Mouse (Mus musculus): Measurements from ENCODE around the gene Hspa8. TPM values are rescaled to one million over a fixed set of nuclear protein-coding genes. Genes with fewer than 3 reads are reported as not detected.
"Not testable (repeated sequence)": the region's sequence is repeated elsewhere in the genome, so short reads cannot be mapped to it uniquely, and the experiment has no call there.

Gene Hspa8
- total and polyA plus RNA-seq, 3 experiments = 2,915 to 7,761 (median 6,462) TPM

DNA sequence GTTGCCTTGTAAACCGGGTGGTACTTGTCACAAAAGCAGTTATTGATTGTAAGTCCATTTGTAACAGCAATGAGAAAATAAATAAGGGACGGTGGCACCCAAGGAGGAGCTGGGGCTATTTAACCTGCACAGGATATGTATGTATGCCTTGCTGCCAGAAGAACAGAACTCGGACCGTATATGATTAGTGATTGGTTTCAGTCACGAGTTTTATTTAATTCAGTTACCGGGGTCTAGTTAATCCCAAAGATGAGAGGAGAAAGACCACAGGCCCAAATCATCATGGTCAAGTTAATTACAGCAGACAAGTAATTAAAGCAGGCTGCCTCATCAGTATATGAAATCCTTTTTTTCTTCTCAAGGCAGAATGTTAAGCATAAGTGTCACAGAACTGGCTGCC is 15.3 kb upstream of the Hspa8 start:
- H3K27me3 ChIP-seq (replicated peaks) = no peaks in the 10 kb centered on the region
- peaks cover 8 to 23% of the 10 kb centered on the region in 2 experiments for H3K4me1 ChIP-seq (ENCODE audit: control insufficient read depth in 1 of 2, insufficient read depth in 2 of 2)
- H3K9ac ChIP-seq (ENCODE audit: insufficient read depth, low read depth) = no peak overlapping the region
- dilution Hi-C loops (cut with MboI; ENCODE audit: extremely low pct_ligation_motif_present, extremely low pct_unique_long_range_greater_than_20kb, low sequenced_read_pairs) = no loop called here
- no peaks in the 10 kb centered on the region for H3K9me3 ChIP-seq (replicated peaks; ENCODE audit: low read length)
- H3K4me3 ChIP-seq (replicated peaks in 1 of 3; ENCODE audit: low read depth in 2 of 3, low read length in 2 of 3, poor library complexity in 1 of 3) = no peak overlapping the region
- no peak overlapping the region for H3K27ac ChIP-seq (ENCODE audit: insufficient read depth, low read depth)
- in situ Hi-C loops (cut with MboI; ENCODE audit: low pct_ligation_motif_present, low pct_unique_long_range_greater_than_20kb, low sequenced_read_pairs) = no loop called here
- no peak overlapping the region for H3K4me2 ChIP-seq (ENCODE audit: insufficient read depth, low read depth, poor library complexity, severe bottlenecking)
- TF ChIP-seq MEF2A (IDR thresholded peaks at IDR 0.05; ENCODE audit: borderline replicate concordance, low read depth, low read length) (no peak), MYC (IDR thresholded peaks at IDR 0.05; ENCODE audit: low read depth, low read length) (no peak), ZMIZ1 (IDR thresholded peaks at IDR 0.05; ENCODE audit: low read depth, low read length) (no peak), USF2 (conservative IDR thresholded peaks at IDR 0.05; ENCODE audit: low read depth, low read length) (no peak), ZC3H11A (IDR thresholded peaks at IDR 0.05; ENCODE audit: low read depth, low read length) (no peak), RCOR1 (conservative IDR thresholded peaks at IDR 0.05; ENCODE audit: low read depth, low read length) (no peak), GABPA (IDR thresholded peaks at IDR 0.05; ENCODE audit: insufficient replicate concordance, low read depth, low read length) (no peak), MAX (IDR thresholded peaks at IDR 0.05; ENCODE audit: low read length) (no peak), ZNF384 (IDR thresholded peaks at IDR 0.05; ENCODE audit: low read depth, low read length) (no peak)
- DNase-seq (ENCODE audit: extremely low read depth) = no peak
- no peaks in the 10 kb centered on the region for H3K36me3 ChIP-seq (replicated peaks in 1 of 2; ENCODE audit: control insufficient read depth in 1 of 2, insufficient read depth in 1 of 2, low read length in 1 of 2)
- no peaks in the 10 kb centered on the region for H3K79me2 ChIP-seq (replicated peaks; ENCODE audit: control insufficient read depth, extremely low read depth, insufficient read depth, poor library complexity, severe bottlenecking)

DNA sequence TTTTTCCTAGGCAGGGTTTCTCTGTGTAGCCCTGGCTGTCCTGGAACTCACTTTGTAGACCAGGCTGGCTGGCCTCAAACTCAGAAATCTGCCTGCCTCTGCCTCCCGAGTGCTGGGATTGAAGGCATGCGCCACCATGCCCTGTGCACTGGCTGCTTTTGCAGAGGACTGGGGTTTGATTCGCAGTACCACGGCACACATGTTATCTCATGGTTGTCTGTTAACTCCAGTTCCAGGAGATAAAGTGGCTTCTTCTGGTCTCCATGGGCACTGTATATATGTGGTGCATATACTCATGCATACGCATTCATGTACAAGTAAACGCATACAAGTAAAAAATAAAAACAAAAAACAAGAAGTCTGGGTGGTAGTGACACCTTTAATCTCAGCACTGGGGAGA is 14.0 kb upstream of the Hspa8 start:
- H3K9me3 ChIP-seq (replicated peaks; ENCODE audit: low read length); H3K4me2 ChIP-seq (ENCODE audit: insufficient read depth, low read depth, poor library complexity, severe bottlenecking); H3K36me3 ChIP-seq (replicated peaks in 1 of 2; ENCODE audit: control insufficient read depth in 1 of 2, insufficient read depth in 1 of 2, low read length in 1 of 2); in situ Hi-C loops (cut with MboI; ENCODE audit: low pct_ligation_motif_present, low pct_unique_long_range_greater_than_20kb, low sequenced_read_pairs); H3K27ac ChIP-seq (ENCODE audit: insufficient read depth, low read depth); dilution Hi-C loops (cut with MboI; ENCODE audit: extremely low pct_ligation_motif_present, extremely low pct_unique_long_range_greater_than_20kb, low sequenced_read_pairs); DNase-seq (ENCODE audit: extremely low read depth); H3K4me3 ChIP-seq (replicated peaks in 1 of 3; ENCODE audit: low read depth in 2 of 3, low read length in 2 of 3, poor library complexity in 1 of 3); H3K27me3 ChIP-seq (replicated peaks); H3K9ac ChIP-seq (ENCODE audit: insufficient read depth, low read depth); H3K79me2 ChIP-seq (replicated peaks; ENCODE audit: control insufficient read depth, extremely low read depth, insufficient read depth, poor library complexity, severe bottlenecking): not testable (repeated sequence)
- peaks cover 8 to 23% of the 10 kb centered on the region in 2 experiments for H3K4me1 ChIP-seq (ENCODE audit: control insufficient read depth in 1 of 2, insufficient read depth in 2 of 2)

DNA sequence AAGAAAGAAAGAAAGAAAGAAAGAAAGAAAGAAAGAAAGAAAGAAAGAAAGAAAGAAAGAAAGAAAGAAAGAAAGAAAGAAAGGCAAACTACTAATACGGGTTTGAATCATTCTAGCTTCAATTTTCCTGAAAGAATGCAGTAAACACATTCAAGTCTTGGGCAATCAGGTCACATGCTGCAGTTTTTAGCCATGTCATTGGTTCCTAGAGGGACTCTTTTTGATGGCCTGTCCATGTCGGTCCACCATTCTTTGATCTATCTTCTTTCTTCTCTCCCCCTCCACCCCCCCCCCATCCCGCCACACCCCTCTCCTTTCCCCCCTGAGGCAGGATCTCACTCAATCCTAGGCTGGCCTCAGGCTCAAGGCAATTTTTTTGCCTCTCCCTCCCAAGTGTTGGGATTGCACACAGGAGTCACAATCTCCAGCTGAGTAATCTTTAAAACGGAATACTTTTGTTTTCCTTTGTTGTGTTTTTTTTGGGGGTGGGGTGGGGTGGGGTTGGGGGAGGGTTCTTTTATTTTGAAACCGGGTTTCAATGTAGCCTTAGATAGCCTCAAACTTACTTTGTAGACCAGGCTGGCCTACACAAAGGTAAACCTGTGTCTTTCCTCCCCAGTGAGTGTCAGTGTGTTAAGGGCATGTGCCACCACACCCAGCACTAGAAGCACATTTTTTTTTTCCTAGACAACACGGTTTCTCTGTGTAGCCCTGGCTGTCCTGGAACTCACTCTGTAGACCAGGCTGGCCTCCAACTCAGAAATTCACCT is 8.7 kb upstream of the Hspa8 start:
- no peaks in the 10 kb centered on the region for H3K4me1 ChIP-seq (ENCODE audit: control insufficient read depth in 1 of 2, insufficient read depth in 2 of 2)
- H3K79me2 ChIP-seq (replicated peaks; ENCODE audit: control insufficient read depth, extremely low read depth, insufficient read depth, poor library complexity, severe bottlenecking) = no peaks in the 10 kb centered on the region
- no peaks in the 10 kb centered on the region for H3K27me3 ChIP-seq (replicated peaks)
- no peaks in the 10 kb centered on the region for H3K36me3 ChIP-seq (replicated peaks in 1 of 2; ENCODE audit: control insufficient read depth in 1 of 2, insufficient read depth in 1 of 2, low read length in 1 of 2)
- H3K9me3 ChIP-seq (replicated peaks; ENCODE audit: low read length) = no peaks in the 10 kb centered on the region
- H3K9ac ChIP-seq (ENCODE audit: insufficient read depth, low read depth) = no peak overlapping the region
- H3K27ac ChIP-seq (ENCODE audit: insufficient read depth, low read depth) = no peak overlapping the region
- DNase-seq (ENCODE audit: extremely low read depth) = no peak
- no peak overlapping the region for H3K4me3 ChIP-seq (replicated peaks in 1 of 3; ENCODE audit: low read depth in 2 of 3, low read length in 2 of 3, poor library complexity in 1 of 3)
- no peak for TF ChIP-seq MAZ (IDR thresholded peaks at IDR 0.05; ENCODE audit: low read depth, low read length)
- no peak for TF ChIP-seq PAX5 (IDR thresholded peaks at IDR 0.05; ENCODE audit: low read length)
- no peak for TF ChIP-seq RCOR1 (conservative IDR thresholded peaks at IDR 0.05; ENCODE audit: low read depth, low read length)
- TF ChIP-seq NRF1 (IDR thresholded peaks at IDR 0.05; ENCODE audit: low read depth, low read length) = no peak
- no peak for TF ChIP-seq MAFK (IDR thresholded peaks at IDR 0.05; ENCODE audit: insufficient replicate concordance, low read length)
- no peak for TF ChIP-seq POLR2A (IDR thresholded peaks at IDR 0.05; ENCODE audit: low read depth, low read length)
- no peak for TF ChIP-seq MAX (IDR thresholded peaks at IDR 0.05; ENCODE audit: low read length)
- no peak for TF ChIP-seq RAD21 (IDR thresholded peaks at IDR 0.05; ENCODE audit: low read depth, low read length)
- no peak for TF ChIP-seq MEF2A (IDR thresholded peaks at IDR 0.05; ENCODE audit: borderline replicate concordance, low read depth, low read length)
- dilution Hi-C loops (cut with MboI; ENCODE audit: extremely low pct_ligation_motif_present, extremely low pct_unique_long_range_greater_than_20kb, low sequenced_read_pairs) (no loop called here), in situ Hi-C loops (cut with MboI; ENCODE audit: low pct_ligation_motif_present, low pct_unique_long_range_greater_than_20kb, low sequenced_read_pairs) (no loop called here)
- no peak overlapping the region for H3K4me2 ChIP-seq (ENCODE audit: insufficient read depth, low read depth, poor library complexity, severe bottlenecking)

Data from CH12.LX (cell line).